Mouse (Mus musculus): ENCODE data around the gene Grk1. TPM values are rescaled to one million over a fixed set of nuclear protein-coding genes. Genes with fewer than 3 reads are reported as not detected.

Grk1 gene
- polyA plus RNA-seq, 2 experiments from 2014 or later, result not detected

Other genes with a start within 250 kb of the Grk1 start
- 10 to 100 TPM; 17.9 to 18.1 TPM for gene Lamp1, start 245.9 kb upstream of the Grk1 start, polyA plus RNA-seq (2017; shearing (Covaris generic))
- gene Grtp1, start 204.5 kb upstream of the Grk1 start, polyA plus RNA-seq (2017; shearing (Covaris generic)), result 1 to 10 TPM in 1 of 2 experiments, under 1 TPM in 1; 0.89 to 1.1 TPM
- not detected for gene Adprhl1, start 150.9 kb upstream of the Grk1 start, polyA plus RNA-seq (2017; shearing (Covaris generic))
- gene Dcun1d2, start 117.0 kb upstream of the Grk1 start, polyA plus RNA-seq (2017; shearing (Covaris generic)), result 10 to 100 TPM; 18.4 to 21.2 TPM
- gene Tmco3, start 116.9 kb upstream of the Grk1 start, polyA plus RNA-seq (2017; shearing (Covaris generic)), result 10 to 100 TPM; 21.8 to 26.2 TPM
- 10 to 100 TPM; 51.8 to 56.6 TPM for gene Tfdp1, start 66.3 kb upstream of the Grk1 start, polyA plus RNA-seq (2017; shearing (Covaris generic))
- not detected for gene Atp4b, start 8.3 kb upstream of the Grk1 start, polyA plus RNA-seq (2017; shearing (Covaris generic))
- gene Tmem255b, start 30.1 kb downstream of the Grk1 start, polyA plus RNA-seq (2017; shearing (Covaris generic)), result not detected
- gene Gas6, start 89.4 kb downstream of the Grk1 start, polyA plus RNA-seq (2017; shearing (Covaris generic)), result not detected
- gene 1700029H14Rik, start 157.4 kb downstream of the Grk1 start, polyA plus RNA-seq (2017; shearing (Covaris generic)), result not detected